Mouse (Mus musculus) lung, embryonic 15.5 days (tissue): Measurements from ENCODE around the gene Zfp444. TPM values are rescaled to one million over a fixed set of nuclear protein-coding genes. Genes with fewer than 3 reads are reported as not detected.
A peak's percentile ranks its signal among the peaks of the same experiment; 100 is the strongest.

Experiments
- ATAC-seq: fragments of 200-750 bp; cut with Nextera tagmentation; 2 replicates; pipeline ENCODE4 v1.8.0; 2017; ENCODE audit warnings: moderate number of reproducible peaks, borderline replicate concordance; ENCODE audit not compliant: low FRiP score, low TSS enrichment; ENCODE audit errors: extremely low read depth
- H3K27ac ChIP-seq: fragments of 300-500 bp; sonication (generic); 2 replicates; pipeline ENCODE4 v1.5.1; 2015; ENCODE audit warnings: moderate library complexity, mild to moderate bottlenecking, inconsistent platforms
- H3K27me3 ChIP-seq: fragments of 300-500 bp; sonication (generic); 2 replicates; pipeline ENCODE4 v1.6.1; 2015; ENCODE audit warnings: inconsistent platforms
- H3K36me3 ChIP-seq: fragments of 300-500 bp; sonication (generic); 2 replicates; pipeline ENCODE4 v1.6.1; 2015; ENCODE audit warnings: inconsistent platforms
- H3K4me1 ChIP-seq: fragments of 300-500 bp; sonication (generic); 2 replicates; pipeline ENCODE4 v1.6.1; 2015; ENCODE audit warnings: inconsistent platforms
- H3K4me2 ChIP-seq: fragments of 300-500 bp; sonication (generic); 2 replicates; pipeline ENCODE4 v1.6.1; 2015; ENCODE audit warnings: inconsistent platforms, mild to moderate bottlenecking, moderate library complexity
- H3K4me3 ChIP-seq: fragments of 300-500 bp; sonication (generic); 2 replicates; pipeline ENCODE4 v1.5.1; 2015; ENCODE audit warnings: mild to moderate bottlenecking, inconsistent platforms
- H3K9ac ChIP-seq: fragments of 300-500 bp; sonication (generic); 2 replicates; pipeline ENCODE4 v1.6.1; 2015; ENCODE audit warnings: inconsistent platforms
- H3K9me3 ChIP-seq: fragments of 300-500 bp; sonication (generic); 2 replicates; pipeline ENCODE4 v1.6.1; 2016; ENCODE audit warnings: inconsistent platforms
- WGBS: fragments of 180-500 bp; shearing (Covaris S2); methylation state at CpG from one replicate; pipeline ENCODE4 v1.1.7; 2015; 5-methylcytosine and 5-hydroxymethylcytosine counted together
- polyA plus RNA-seq: library from polyadenylated mRNA; unstranded; fragments of >200 nt; fragmentation: Nextera tagmentation; extraction: Ambion mirVana; gene quantifications from 2 replicates; pipeline ENCODE4 v1.2.1, GENCODE M21; 2015

Zfp444 gene
- polyA plus RNA-seq: 55.8 and 62.2 TPM in 2 replicates

DNA sequence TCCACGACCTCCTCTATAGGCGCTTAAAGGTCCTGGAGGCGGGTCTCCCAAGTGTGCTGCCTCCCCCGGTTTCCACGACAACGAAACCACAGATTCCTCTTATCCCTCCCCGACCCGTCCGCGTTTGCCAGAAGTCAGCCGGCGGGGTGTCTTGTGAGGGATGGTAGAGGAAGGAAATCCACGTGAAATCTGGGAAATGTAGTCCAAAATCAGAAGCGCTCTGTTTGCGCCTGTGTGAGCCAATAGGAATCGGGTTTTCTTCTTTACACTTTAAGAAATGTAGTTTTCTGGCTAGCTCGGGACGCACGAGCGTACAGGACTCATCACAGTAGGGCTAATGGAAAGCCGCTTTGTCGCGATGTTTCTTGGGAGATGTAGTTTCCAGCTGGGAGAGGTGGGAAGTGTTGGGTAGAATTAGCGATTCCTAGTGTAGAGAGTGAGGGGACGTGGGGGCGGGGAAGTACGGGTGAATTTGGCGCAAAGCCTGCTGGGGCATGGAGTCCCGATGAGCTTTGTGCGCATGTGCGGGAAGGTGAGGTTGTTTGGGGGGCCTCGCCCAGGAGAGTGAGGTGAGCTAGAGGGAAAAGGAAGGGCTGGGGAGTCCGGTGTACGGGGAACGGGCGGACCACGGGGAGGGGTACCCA, at the start of gene Zfp444:
TSS of gene Zfp444 (plus strand) at position 221 of the 644 bp plus-strand sequence.
- peak within 1 kb of the TSS; percentile 75 for H3K4me3 ChIP-seq
- peaks cover 21% of the 10 kb centered on the region for H3K4me1 ChIP-seq
- H3K9ac ChIP-seq: peak within 1 kb of the TSS; percentile 77
- H3K27ac ChIP-seq: peak within 1 kb of the TSS; percentile 66
- peak; percentile 98 for ATAC-seq
- no peaks in the 10 kb centered on the region for H3K9me3 ChIP-seq
- H3K4me2 ChIP-seq: peak within 1 kb of the TSS; percentile 74
- H3K27me3 ChIP-seq: no peaks in the 10 kb centered on the region
- H3K36me3 ChIP-seq: no peaks in the 10 kb centered on the region
- under 1% methylated on average over 37 of the region's 37 CpGs for WGBS

DNA sequence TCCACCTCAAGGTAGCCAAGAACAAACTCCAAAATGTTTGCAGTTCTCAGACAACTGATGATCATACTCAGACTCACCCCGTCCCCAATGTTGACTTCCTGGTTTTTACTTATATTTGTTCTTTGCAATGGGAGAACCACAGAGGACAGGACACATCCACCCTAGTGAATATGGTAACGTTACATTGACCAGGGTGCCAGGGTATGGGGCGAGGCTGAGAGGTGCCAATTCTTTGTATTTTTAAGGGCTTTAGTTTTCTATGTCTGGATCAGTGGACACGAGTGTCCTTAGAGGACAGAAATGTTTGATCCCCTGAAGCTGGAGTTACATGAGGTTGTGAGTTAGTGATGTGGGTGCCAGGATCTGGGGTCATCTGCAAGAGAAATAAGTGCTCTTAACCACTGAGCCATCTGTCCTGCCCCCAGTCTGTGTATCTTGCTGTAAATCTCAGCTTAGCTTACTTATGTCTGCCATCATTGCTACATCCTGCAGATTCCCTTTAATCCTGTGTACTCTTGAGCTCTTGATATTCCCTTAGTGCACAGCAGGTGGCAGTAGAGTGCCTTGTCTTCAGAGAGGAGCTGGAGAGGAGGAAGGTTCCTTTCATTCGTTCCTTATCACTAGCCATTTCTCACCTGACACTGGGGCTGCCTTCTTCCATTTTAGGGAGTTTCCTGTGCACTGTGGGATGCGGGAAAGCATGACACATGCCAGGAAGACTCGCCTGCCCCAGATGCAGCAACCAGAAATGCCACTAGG, 45.2 kb upstream of the Zfp444 start:
- Histone ChIP-seq H3K4me2 (no peak overlapping the region), H3K27me3 (no peaks in the 10 kb centered on the region), H3K9me3 (no peaks in the 10 kb centered on the region), H3K36me3 (peaks cover 11% of the 10 kb centered on the region), H3K27ac (no peak overlapping the region), H3K4me3 (no peak overlapping the region), H3K4me1 (no peaks in the 10 kb centered on the region), H3K9ac (no peak overlapping the region)
- ATAC-seq: peak; percentile 58; the same call in 1 of the 2 replicates
- 34% methylated on average over 7 of the region's 7 CpGs for WGBS

DNA sequence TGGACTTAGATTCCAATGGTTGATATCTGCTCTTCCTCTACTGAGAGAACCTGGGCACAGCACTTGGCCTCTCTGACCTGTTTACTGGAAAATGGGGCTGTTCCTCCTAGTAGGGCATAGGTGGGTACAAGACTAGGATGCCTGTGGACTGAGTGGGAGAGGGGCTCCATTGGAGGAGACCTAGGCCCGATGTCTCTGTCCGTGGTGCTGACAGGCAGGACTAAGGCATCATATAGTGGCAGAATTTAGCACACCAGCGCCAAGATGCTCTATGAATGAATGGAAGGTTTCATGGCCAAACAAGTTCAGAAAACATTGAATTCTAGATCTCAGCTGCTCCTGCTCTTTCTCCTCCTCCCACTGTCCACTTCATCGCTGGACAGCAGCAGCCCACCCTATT, 41.7 kb upstream of the Zfp444 start:
- no peak for ATAC-seq
- Histone ChIP-seq H3K4me2 (no peak overlapping the region), H3K27me3 (no peaks in the 10 kb centered on the region), H3K9me3 (no peaks in the 10 kb centered on the region), H3K36me3 (peaks cover 44% of the 10 kb centered on the region), H3K9ac (no peak overlapping the region), H3K4me3 (no peak overlapping the region), H3K27ac (no peak overlapping the region), H3K4me1 (no peaks in the 10 kb centered on the region)
- WGBS: 39% methylated on average over 4 of the region's 4 CpGs

DNA sequence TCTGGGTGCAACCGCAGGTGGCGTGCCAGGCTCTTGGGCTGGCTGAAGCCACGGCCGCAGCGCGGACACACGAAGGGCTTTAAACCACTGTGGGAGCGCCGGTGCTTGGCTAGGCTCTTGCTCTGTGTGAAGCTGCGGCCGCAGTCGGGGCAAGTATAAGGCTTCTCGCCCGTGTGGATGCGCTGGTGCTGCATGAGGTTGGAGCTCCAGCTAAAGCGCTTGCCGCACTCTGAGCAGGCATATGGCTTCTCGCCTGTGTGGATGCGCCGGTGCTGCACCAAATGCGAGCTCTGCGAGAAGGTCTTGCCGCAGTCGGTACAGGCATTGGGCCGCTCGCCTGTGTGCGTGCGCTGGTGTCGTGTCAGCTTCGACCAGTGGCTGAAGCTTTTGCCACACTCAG, 39.4 kb upstream of the Zfp444 start:
- Histone ChIP-seq H3K36me3 (peaks cover 52% of the 10 kb centered on the region), H3K4me3 (no peak overlapping the region), H3K4me1 (no peaks in the 10 kb centered on the region), H3K9me3 (no peaks in the 10 kb centered on the region), H3K27me3 (no peaks in the 10 kb centered on the region), H3K4me2 (no peak overlapping the region), H3K27ac (no peak overlapping the region), H3K9ac (no peak overlapping the region)
- WGBS: 88% methylated on average over 30 of the region's 30 CpGs
- no peak for ATAC-seq

DNA sequence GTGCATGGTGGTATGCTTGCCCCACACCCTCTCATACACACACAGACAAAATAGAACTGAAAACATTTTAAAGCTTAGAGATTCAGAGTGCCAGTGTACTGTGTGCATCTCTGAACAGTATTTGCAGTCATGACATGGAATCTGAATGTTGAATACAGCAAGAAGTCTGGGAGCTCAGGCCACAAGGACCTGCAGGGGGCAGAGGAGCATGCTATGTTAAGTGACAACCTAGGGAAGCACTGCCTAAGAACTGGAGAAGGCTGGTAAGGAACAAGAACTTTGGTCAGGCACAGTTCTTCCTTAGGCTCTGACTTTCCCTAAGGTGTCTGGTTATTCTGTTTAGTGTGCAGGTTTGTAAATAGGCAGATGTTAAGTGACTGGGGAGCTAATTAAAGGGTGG, 35.5 kb upstream of the Zfp444 start:
- Histone ChIP-seq H3K4me3 (no peak overlapping the region), H3K4me1 (no peaks in the 10 kb centered on the region), H3K27ac (no peak overlapping the region), H3K36me3 (peaks cover 49% of the 10 kb centered on the region), H3K27me3 (no peaks in the 10 kb centered on the region), H3K9ac (no peak overlapping the region), H3K9me3 (no peaks in the 10 kb centered on the region), H3K4me2 (no peak overlapping the region)
- no peak for ATAC-seq

DNA sequence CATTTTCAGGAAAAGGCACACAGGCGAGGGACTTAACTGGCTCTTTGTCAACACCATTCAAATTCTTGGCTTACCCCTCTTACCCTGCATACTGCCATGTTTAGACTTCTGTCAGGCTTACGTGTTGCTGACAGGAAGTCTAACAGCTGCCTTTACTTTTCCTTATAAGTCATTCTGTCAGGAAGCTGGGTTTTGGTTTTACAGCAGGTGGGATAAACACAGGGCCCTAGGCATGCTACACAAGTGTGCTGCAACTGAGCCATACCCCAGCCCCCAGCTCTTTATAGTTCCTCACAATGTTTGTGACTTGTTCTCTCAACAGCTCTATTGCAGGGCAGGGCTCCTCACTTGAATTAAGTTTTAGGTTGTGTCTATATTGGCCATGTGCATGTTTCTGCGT, 32.7 kb upstream of the Zfp444 start:
- Histone ChIP-seq H3K36me3 (peaks cover 28% of the 10 kb centered on the region), H3K4me2 (no peak overlapping the region)
- ATAC-seq: no peak

DNA sequence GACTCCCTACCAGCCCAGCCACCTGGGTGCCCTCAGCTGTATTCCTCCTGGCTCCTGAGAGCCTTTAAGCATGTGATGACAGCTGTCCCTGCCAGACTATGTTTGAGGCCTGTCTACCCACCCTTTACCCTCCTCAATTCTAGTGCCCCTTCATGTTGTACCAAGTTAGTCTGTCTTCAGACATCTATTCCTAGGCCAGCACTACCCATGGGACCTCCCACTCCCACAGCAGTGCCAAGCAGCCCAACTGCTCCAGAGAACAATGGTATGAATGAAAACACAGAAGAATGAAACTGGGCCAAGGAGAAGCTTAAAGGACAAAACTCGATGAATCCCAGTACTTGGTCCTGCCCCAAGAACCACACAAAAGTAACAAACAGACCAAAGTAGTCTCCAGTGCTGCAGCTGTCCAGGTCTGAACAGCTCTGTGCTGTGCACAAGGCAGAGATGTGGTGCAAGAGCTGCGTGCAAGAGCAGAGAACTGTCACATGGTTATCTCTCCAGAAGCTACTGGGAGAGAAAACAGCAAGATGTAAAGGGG, 28.0 kb upstream of the Zfp444 start:
- Histone ChIP-seq H3K4me2 (no peak overlapping the region), H3K36me3 (peaks cover 10% of the 10 kb centered on the region; the same call in 1 of the 2 replicates), H3K4me3 (no peak overlapping the region), H3K4me1 (peaks cover 37% of the 10 kb centered on the region), H3K9ac (no peak overlapping the region), H3K9me3 (no peaks in the 10 kb centered on the region), H3K27ac (no peak overlapping the region), H3K27me3 (no peaks in the 10 kb centered on the region)
- no peak for ATAC-seq
- 83% methylated on average over 2 of the region's 2 CpGs for WGBS

More for the DNA sequence above, 32.7 kb upstream of the Zfp444 start:
- no peak overlapping the region for H3K9ac ChIP-seq
- 58% methylated on average over 3 of the region's 3 CpGs for WGBS
- no peaks in the 10 kb centered on the region for H3K4me1 ChIP-seq
- no peaks in the 10 kb centered on the region for H3K9me3 ChIP-seq
- H3K27me3 ChIP-seq: no peaks in the 10 kb centered on the region
- H3K27ac ChIP-seq: no peak overlapping the region
- H3K4me3 ChIP-seq: no peak overlapping the region

DNA sequence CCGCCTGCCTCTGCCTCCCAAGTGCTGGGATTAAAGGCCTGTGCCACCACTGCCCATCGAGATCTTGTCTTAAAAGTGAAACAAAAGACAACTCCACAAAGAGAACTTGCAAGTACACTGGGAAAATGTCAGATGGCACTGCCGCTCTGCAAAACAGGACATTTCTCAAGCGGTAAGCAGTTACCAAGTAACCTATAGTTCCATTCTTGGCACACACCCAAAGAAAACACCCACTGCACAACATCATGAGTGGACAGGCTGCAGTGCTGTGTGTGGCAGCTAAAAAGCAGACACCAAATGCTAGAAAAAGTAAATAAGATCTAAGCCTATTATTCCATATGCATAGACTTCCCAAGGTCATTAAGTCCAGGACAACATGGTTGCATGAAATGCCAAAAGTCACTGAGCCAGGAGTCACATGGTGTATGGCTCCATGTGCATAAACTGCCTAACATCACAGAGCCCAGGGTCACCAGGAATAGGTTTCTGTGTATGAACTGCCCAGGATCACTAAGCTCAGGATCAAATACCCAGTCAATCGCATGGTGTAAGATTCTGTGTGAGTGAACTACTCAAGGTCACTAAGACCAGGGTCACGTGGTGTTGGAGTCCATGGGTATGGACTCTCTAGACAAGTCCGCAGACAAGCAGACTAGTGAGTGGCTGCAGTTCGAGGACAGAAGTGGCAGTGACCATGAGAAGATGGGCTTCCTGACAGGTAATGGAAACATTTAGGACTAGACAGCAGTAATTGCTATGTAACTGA, 26.4 kb upstream of the Zfp444 start:
- H3K9me3 ChIP-seq: no peaks in the 10 kb centered on the region
- no peak overlapping the region for H3K4me2 ChIP-seq
- no peak overlapping the region for H3K9ac ChIP-seq
- peaks cover 8% of the 10 kb centered on the region; the same call in 1 of the 2 replicates for H3K36me3 ChIP-seq
- H3K27me3 ChIP-seq: no peaks in the 10 kb centered on the region
- 83% methylated on average over 8 of the region's 8 CpGs for WGBS
- no peak overlapping the region for H3K4me3 ChIP-seq
- H3K4me1 ChIP-seq: peaks cover 41% of the 10 kb centered on the region
- no peak for ATAC-seq
- no peak overlapping the region for H3K27ac ChIP-seq

DNA sequence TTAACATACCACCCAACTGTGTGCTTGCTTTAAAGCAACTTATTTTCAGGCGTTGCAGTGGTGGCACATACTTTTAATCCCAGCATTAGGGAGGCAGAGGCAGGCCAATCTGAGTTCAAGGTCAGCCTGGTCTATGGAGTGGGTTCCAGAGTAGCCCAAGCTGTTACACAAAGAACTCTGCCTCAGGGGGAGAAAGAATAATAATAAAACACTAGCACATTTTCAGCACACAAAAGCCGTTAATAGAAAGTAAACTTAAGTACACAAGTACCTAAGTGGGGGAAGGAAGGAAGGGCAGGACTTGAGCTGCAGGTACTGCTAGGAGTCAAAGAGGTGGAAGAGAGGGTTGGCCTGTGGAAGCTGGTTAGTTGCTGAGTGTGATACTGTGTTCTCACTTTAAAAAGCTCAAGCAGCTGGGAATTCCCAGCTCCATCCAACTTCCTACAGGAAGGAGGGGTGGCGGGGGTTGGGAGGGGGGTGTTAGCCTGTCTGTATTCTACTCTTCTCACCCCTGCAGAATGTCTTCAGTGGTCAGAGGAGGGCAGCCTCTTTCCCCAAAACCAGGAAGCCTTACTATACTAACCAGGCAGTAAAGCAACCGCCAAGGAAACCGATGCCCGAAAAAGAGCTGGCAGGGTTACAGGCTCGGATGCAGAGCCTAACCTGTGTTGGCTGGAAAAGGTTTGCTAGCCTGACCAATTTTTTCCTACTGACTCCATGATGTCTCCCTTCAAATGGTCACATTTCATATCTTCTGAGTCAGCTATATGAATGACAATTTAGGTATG, 25.6 kb upstream of the Zfp444 start:
- Histone ChIP-seq H3K4me3 (no peak overlapping the region), H3K27me3 (no peaks in the 10 kb centered on the region), H3K36me3 (peaks cover 7% of the 10 kb centered on the region; the same call in 1 of the 2 replicates), H3K4me2 (no peak overlapping the region), H3K9ac (no peak overlapping the region), H3K4me1 (peaks cover 49% of the 10 kb centered on the region), H3K27ac (peak overlapping the region; percentile 50; the same call in 1 of the 2 replicates), H3K9me3 (no peaks in the 10 kb centered on the region)
- 66% methylated on average over 7 of the region's 7 CpGs for WGBS
- ATAC-seq: no peak

DNA sequence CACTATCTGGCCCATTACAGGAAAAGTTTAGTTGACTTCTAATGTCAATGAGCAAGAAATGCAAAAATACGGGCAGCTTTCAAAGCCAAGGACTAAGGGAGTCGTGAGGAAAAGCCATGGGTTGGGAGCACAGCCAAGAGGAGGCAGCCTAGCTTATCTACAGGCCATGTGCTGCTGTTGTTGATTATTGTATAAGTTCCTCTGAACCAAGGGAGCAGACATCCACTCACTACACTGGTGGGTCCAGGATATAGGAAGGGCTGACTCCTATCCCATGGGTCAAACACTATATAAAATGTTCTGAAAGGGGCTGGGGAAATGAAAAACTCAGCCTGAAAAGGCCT, 25.1 kb upstream of the Zfp444 start:
- Histone ChIP-seq H3K9me3 (no peaks in the 10 kb centered on the region), H3K4me1 (peaks cover 51% of the 10 kb centered on the region), H3K4me2 (no peak overlapping the region), H3K27ac (peak overlapping the region; percentile 50), H3K27me3 (no peaks in the 10 kb centered on the region), H3K4me3 (no peak overlapping the region), H3K36me3 (peaks cover 1% of the 10 kb centered on the region; the same call in 1 of the 2 replicates), H3K9ac (no peak overlapping the region)
- WGBS: 21% methylated on average over 2 of the region's 2 CpGs
- no peak for ATAC-seq

DNA sequence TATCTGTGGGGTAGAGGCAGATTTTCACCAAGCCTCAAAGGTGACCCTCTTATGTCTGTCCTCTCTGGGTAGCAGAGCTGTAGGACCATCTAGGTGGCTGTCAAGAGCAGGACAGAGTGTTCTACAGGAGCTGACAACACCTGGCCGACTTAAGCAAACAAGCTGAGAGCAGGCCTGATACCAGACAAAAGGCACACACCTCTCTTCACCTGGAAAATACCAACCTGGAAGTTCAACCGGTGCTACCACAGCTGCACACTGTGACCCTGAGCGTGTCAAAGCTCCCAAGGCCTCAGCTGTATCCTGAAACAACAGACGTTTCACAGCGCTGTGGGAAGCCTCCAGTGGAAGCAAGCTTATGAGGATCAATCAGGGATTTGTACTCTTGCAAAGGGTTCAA, 24.3 kb upstream of the Zfp444 start:
- Histone ChIP-seq H3K4me2 (no peak overlapping the region), H3K27me3 (no peaks in the 10 kb centered on the region), H3K9me3 (no peaks in the 10 kb centered on the region), H3K27ac (peak overlapping the region; percentile 50; the same call in 1 of the 2 replicates), H3K4me1 (peaks cover 51% of the 10 kb centered on the region), H3K4me3 (no peak overlapping the region), H3K9ac (no peak overlapping the region), H3K36me3 (no peaks in the 10 kb centered on the region)
- ATAC-seq: no peak
- WGBS: 47% methylated on average over 5 of the region's 5 CpGs
